ENCODE assay signal across 7 mouse cellular contexts in genomic region chr12:3560596-3560995, GRCm38 (mm10). TPM values are rescaled to one million over a fixed set of nuclear protein-coding genes. Genes with fewer than 3 reads are reported as not detected.
DNase-seq lines count a peak whose midpoint lies in the region; ATAC-seq lines count a peak whose summit lies in the region.

No protein-coding gene starts in this region.

- no peaks in the 10 kb centered on the region for H3K4me1 ChIP-seq in stomach, embryonic 15.5 days

- no peaks in the 10 kb centered on the region for H3K27me3 ChIP-seq in stomach, embryonic 15.5 days (replicated peaks)

- no peak overlapping the region for H3K4me3 ChIP-seq in stomach, embryonic 15.5 days (replicated peaks)

- no peaks in the 10 kb centered on the region for H3K9me3 ChIP-seq in stomach, embryonic 15.5 days

- no peak overlapping the region for H3K4me2 ChIP-seq in stomach, embryonic 15.5 days

- H3K9ac ChIP-seq in stomach, embryonic 15.5 days, result no peak overlapping the region

- peak; percentile 35; the same call in 1 of the 2 replicates for ATAC-seq in stomach, embryonic 15.5 days (ENCODE audit: insufficient read depth, low FRiP score, low read depth)

- DNase-seq in urinary bladder, postnatal 14 days (ENCODE audit: low spot score), result peak; percentile 61
- no peak for DNase-seq in urinary bladder, adult 18-20 months (ENCODE audit: low spot score in 2 of 2)
- DNase-seq in adrenal gland, adult 8-10 months, result peak; percentile 34
- peak; percentile 52 for DNase-seq in heart, postnatal 4 days
- DNase-seq in layer of hippocampus, adult 9-11 months, result peak; percentile 76
- peak; percentile 34 to 62 for DNase-seq in lung, postnatal 4 days

- WGBS in stomach, embryonic 15.5 days, result 26% methylated on average over 1 of the region's 1 CpGs

- no peaks in the 10 kb centered on the region for H3K36me3 ChIP-seq in stomach, embryonic 15.5 days

- H3K27ac ChIP-seq in stomach, embryonic 15.5 days, result no peak overlapping the region

RNA-seq across cellular contexts. Expression of gene Dtnb, which starts 11.6 kb away (rescaled TPM):
- 10 to 100 TPM; 32.0 to 75.4 (median 44.4) TPM for total RNA-seq in adrenal gland, adult 8-10 months (2022)
- 10 to 100 TPM; 11.3 to 15.0 TPM for total RNA-seq in heart, postnatal 4 days (2021)
- polyA plus RNA-seq in stomach, embryonic 15.5 days (2015; fragmentation: Nextera tagmentation; extraction: Ambion mirVana), result 38.3 and 42.1 TPM in 2 replicates

Comparison
In these comparisons a context has a peak if more than half of its experiments do, and no peak if none do; other contexts are left out.
1. DNase-seq: peak in urinary bladder, postnatal 14 days (single experiment), adrenal gland, adult 8-10 months (single experiment), heart, postnatal 4 days (single experiment), layer of hippocampus, adult 9-11 months (single experiment) and lung, postnatal 4 days (2 of 2); none in urinary bladder, adult 18-20 months (0 of 2).